Mouse (Mus musculus) myocyte (in vitro differentiated cells): ENCODE data around the gene Gm49336.

Experiments used
- E2F4 ChIP-seq: IDR thresholded peaks from one replicate; pipeline ENCODE4 v1.6.1; 2011; ENCODE audit warnings: mild to moderate bottlenecking, control low read depth, moderate library complexity; ENCODE audit not compliant: insufficient read depth
- MAX ChIP-seq: IDR thresholded peaks from one replicate; pipeline ENCODE4 v1.6.1; 2011; ENCODE audit warnings: low read depth, mild to moderate bottlenecking, control low read depth
- MYOD1 ChIP-seq, 3 experiments: IDR thresholded peaks; one replicate each; pipeline ENCODE4 v1.6.1; 2011; ENCODE audit warnings: control low read depth in 2 of 3, low read depth in 2 of 3, mild to moderate bottlenecking in 2 of 3, moderate library complexity in 1 of 3; ENCODE audit not compliant: insufficient read length in 2 of 3, control insufficient read depth in 1 of 3
- MYOG ChIP-seq, 3 experiments: IDR thresholded peaks; one replicate each; pipeline ENCODE4 v1.6.1; 2011; ENCODE audit warnings: control low read depth in 2 of 3, low read depth in 2 of 3, mild to moderate bottlenecking in 2 of 3; ENCODE audit not compliant: insufficient read length in 2 of 3, control insufficient read depth in 1 of 3, insufficient read depth in 1 of 3
- POLR2A ChIP-seq: IDR thresholded peaks from one replicate; pipeline ENCODE4 v1.6.1; 2011; ENCODE audit warnings: low read depth, mild to moderate bottlenecking, control low read depth, moderate library complexity; ENCODE audit not compliant: insufficient read length
- POLR2AphosphoS2 ChIP-seq: IDR thresholded peaks from one replicate; pipeline ENCODE4 v1.6.1; 2011; ENCODE audit warnings: low read depth, control low read depth; ENCODE audit not compliant: insufficient read length
- REST ChIP-seq: IDR thresholded peaks from one replicate; pipeline ENCODE4 v1.6.1; 2011; ENCODE audit warnings: mild to moderate bottlenecking, control low read depth, moderate library complexity; ENCODE audit not compliant: insufficient read depth, insufficient read length
- SRF ChIP-seq: IDR thresholded peaks from one replicate; pipeline ENCODE4 v1.6.1; 2011; ENCODE audit warnings: low read depth; ENCODE audit not compliant: control insufficient read depth, insufficient read length
- TCF12 ChIP-seq: IDR thresholded peaks from one replicate; pipeline ENCODE4 v1.6.1; 2011; ENCODE audit warnings: mild to moderate bottlenecking, control low read depth; ENCODE audit not compliant: poor library complexity, insufficient read depth, severe bottlenecking
- TCF3 ChIP-seq: IDR thresholded peaks from one replicate; pipeline ENCODE4 v1.6.1; 2011; ENCODE audit warnings: low read depth, control low read depth; ENCODE audit not compliant: insufficient read length
- USF1 ChIP-seq: IDR thresholded peaks from one replicate; pipeline ENCODE4 v1.6.1; 2011; ENCODE audit warnings: low read depth, mild to moderate bottlenecking, control low read depth, moderate library complexity

DNA sequence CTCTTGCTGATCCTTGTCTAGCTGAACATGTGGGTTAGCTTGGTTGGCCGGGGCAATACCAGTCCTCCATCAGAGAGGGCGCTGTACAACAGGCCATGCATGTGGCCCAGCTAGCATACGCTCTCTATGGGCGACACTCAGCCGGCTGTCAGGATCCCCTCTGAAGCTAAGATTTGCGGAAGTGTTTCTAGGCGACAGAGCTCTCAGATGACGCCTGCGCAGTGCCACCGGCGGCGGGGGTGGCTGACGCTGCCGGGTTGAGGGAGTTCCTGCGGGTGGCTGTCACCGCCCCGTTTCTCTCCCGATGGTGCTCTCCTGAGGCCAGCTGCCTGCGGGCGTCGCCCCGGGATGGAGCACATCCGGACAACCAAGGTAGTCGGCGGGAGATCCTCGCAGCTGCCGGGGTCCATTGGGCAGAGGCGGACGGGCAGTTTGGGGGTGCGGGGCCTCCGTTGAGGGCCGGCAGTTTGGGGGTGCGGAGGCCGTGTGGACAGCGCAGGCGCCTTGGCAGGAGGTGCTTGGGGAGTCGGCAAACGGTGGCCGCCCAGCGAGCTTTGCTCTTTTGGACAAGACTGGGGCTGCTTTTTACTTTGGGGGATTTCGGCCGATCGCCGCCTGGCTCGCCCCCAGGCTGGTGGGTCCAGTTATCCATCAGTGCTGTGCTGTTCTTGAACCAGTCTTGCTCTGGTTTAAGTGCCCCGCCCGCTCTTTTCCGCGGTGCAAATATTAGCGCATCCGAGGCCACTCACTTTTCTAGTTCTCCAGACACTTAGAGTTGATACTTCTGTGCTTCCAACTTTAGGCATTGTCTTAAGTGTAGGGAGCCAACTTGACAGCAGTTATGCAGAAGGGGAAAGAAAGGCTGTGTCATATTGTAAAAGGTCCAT, 13.9 kb upstream of the Gm49336 start, which contains the start of gene Mtmr6:
- peak in 2 of 3 experiments; percentile 10 to 64 for TF ChIP-seq MYOG (IDR thresholded peaks at IDR 0.05; ENCODE audit: control insufficient read depth in 1 of 3, insufficient read depth in 1 of 3, insufficient read length in 2 of 3, low read depth in 2 of 3)
- TF ChIP-seq POLR2A, result peak; percentile 81
- peak; percentile 16 for TF ChIP-seq USF1
- no peak for TF ChIP-seq REST
- TF ChIP-seq MAX, result no peak
- TF ChIP-seq TCF12, result no peak
- peak; percentile 70 for TF ChIP-seq POLR2AphosphoS2
- peak in 2 of 3 experiments; percentile 28 to 71 for TF ChIP-seq MYOD1 (IDR thresholded peaks at IDR 0.05; ENCODE audit: control insufficient read depth in 1 of 3, insufficient read length in 2 of 3, low read depth in 2 of 3)
- TF ChIP-seq E2F4, result no peak
- no peak for TF ChIP-seq SRF
- TF ChIP-seq TCF3, result no peak
